Mouse (Mus musculus) hindbrain, embryonic 13.5 days (tissue): ENCODE measurements around the gene Gopc. TPM values are rescaled to one million over a fixed set of nuclear protein-coding genes. Genes with fewer than 3 reads are reported as not detected.

ENCODE experiments used
- ATAC-seq: fragments of 200-750 bp; cut with Nextera tagmentation; 2 replicates; pipeline ENCODE4 v1.8.0; 2017; ENCODE audit warnings: moderate TSS enrichment; ENCODE audit not compliant: low FRiP score
- H3K27ac ChIP-seq: fragments of 300-500 bp; sonication (generic); 2 replicates; pipeline ENCODE4 v1.5.1; 2015; ENCODE audit warnings: inconsistent platforms, mild to moderate bottlenecking, moderate library complexity
- H3K27me3 ChIP-seq: fragments of 300-500 bp; sonication (generic); 2 replicates; pipeline ENCODE4 v1.6.1; 2015; ENCODE audit warnings: mild to moderate bottlenecking, inconsistent platforms
- H3K36me3 ChIP-seq: fragments of 300-500 bp; sonication (generic); 2 replicates; pipeline ENCODE4 v1.6.1; 2015; ENCODE audit warnings: mild to moderate bottlenecking, inconsistent platforms
- H3K4me1 ChIP-seq: fragments of 300-500 bp; sonication (generic); replicated peaks from 2 replicates; pipeline ENCODE4 v1.6.1; 2015; ENCODE audit warnings: inconsistent platforms
- H3K4me2 ChIP-seq: fragments of 300-500 bp; sonication (generic); 2 replicates; pipeline ENCODE4 v1.6.1; 2015; ENCODE audit warnings: inconsistent platforms, mild to moderate bottlenecking, moderate library complexity
- H3K4me3 ChIP-seq: fragments of 300-500 bp; sonication (generic); 2 replicates; pipeline ENCODE4 v1.5.1; 2015; ENCODE audit warnings: mild to moderate bottlenecking, inconsistent platforms
- H3K9ac ChIP-seq: fragments of 300-500 bp; sonication (generic); 2 replicates; pipeline ENCODE4 v1.6.1; 2015; ENCODE audit warnings: mild to moderate bottlenecking, inconsistent platforms
- H3K9me3 ChIP-seq: fragments of 300-500 bp; sonication (generic); 2 replicates; pipeline ENCODE4 v1.6.1; 2016; ENCODE audit warnings: inconsistent platforms
- WGBS: fragments of 180-500 bp; shearing (Covaris S2); methylation state at CpG from one replicate; pipeline ENCODE4 v1.1.7; 2015; 5-methylcytosine and 5-hydroxymethylcytosine counted together
- polyA plus RNA-seq: library from polyadenylated mRNA; unstranded; fragments of >200 nt; fragmentation: Nextera tagmentation; extraction: Ambion mirVana; gene quantifications from 2 replicates; pipeline ENCODE4 v1.2.1, GENCODE M21; 2015

The Gopc gene
- polyA plus RNA-seq, 1 experiment from 2014 or later, result 24.5 TPM

- H3K27ac ChIP-seq, result peak overlapping the region; percentile 80; the same call in 1 of the 2 replicates
- H3K9me3 ChIP-seq, result no peaks in the 10 kb centered on the region
- peak overlapping the region; percentile 70 for H3K4me3 ChIP-seq
- WGBS, result 73% methylated on average over 2 of the region's 2 CpGs
- H3K27me3 ChIP-seq, result 0 out of 2 replicates have a peak, but pooled peaks cover 4% of the 10 kb centered on the region
- no peak for ATAC-seq
- H3K4me2 ChIP-seq, result peak overlapping the region; percentile 52
- H3K36me3 ChIP-seq, result no peaks in the 10 kb centered on the region
- peaks cover 30% of the 10 kb centered on the region for H3K4me1 ChIP-seq
- H3K9ac ChIP-seq, result peak overlapping the region; percentile 53
These were observed 34.5 kb upstream of the Gopc start for GRCm38 (mm10) chr10:52416458-52416857.

GRCm38 (mm10) chr10:52415020-52415419, 33.1 kb upstream of the Gopc start:
- no peak for ATAC-seq
- no peak overlapping the region for H3K4me2 ChIP-seq
- H3K27ac ChIP-seq, result no peak overlapping the region
- WGBS, result 78% methylated on average over 2 of the region's 2 CpGs
- 0 out of 2 replicates have a peak, but pooled peaks cover 4% of the 10 kb centered on the region for H3K27me3 ChIP-seq
- H3K9ac ChIP-seq, result no peak overlapping the region
- peaks cover 22% of the 10 kb centered on the region for H3K4me1 ChIP-seq
- no peaks in the 10 kb centered on the region for H3K9me3 ChIP-seq
- H3K4me3 ChIP-seq, result no peak overlapping the region
- no peaks in the 10 kb centered on the region for H3K36me3 ChIP-seq

- no peaks in the 10 kb centered on the region for H3K36me3 ChIP-seq
- no peak overlapping the region for H3K4me2 ChIP-seq
- WGBS, result 87% methylated on average over 2 of the region's 2 CpGs
- H3K27me3 ChIP-seq, result no peaks in the 10 kb centered on the region
- no peaks in the 10 kb centered on the region for H3K4me1 ChIP-seq
- H3K4me3 ChIP-seq, result no peak overlapping the region
- H3K9me3 ChIP-seq, result no peaks in the 10 kb centered on the region
- no peak overlapping the region for H3K27ac ChIP-seq
- no peak overlapping the region for H3K9ac ChIP-seq
- ATAC-seq, result no peak
These were observed 25.6 kb upstream of the Gopc start for GRCm38 (mm10) chr10:52407526-52407925.

GRCm38 (mm10) chr10:52405160-52405559, 23.2 kb upstream of the Gopc start:
- Histone ChIP-seq H3K27ac (no peak overlapping the region), H3K4me1 (no peaks in the 10 kb centered on the region), H3K27me3 (no peaks in the 10 kb centered on the region), H3K4me2 (no peak overlapping the region), H3K9ac (no peak overlapping the region), H3K4me3 (no peak overlapping the region), H3K9me3 (no peaks in the 10 kb centered on the region), H3K36me3 (no peaks in the 10 kb centered on the region)
- WGBS, result 90% methylated on average over 13 of the region's 13 CpGs
- ATAC-seq, result no peak

GRCm38 (mm10) chr10:52399722-52400121, 17.8 kb upstream of the Gopc start:
- Histone ChIP-seq H3K4me3 (no peak overlapping the region), H3K27me3 (no peaks in the 10 kb centered on the region), H3K4me2 (no peak overlapping the region), H3K36me3 (no peaks in the 10 kb centered on the region), H3K27ac (no peak overlapping the region), H3K4me1 (no peaks in the 10 kb centered on the region), H3K9me3 (no peaks in the 10 kb centered on the region), H3K9ac (no peak overlapping the region)
- ATAC-seq, result no peak
- WGBS, result 66% methylated on average over 3 of the region's 3 CpGs

- Histone ChIP-seq H3K9me3 (no peaks in the 10 kb centered on the region), H3K27me3 (no peaks in the 10 kb centered on the region), H3K36me3 (no peaks in the 10 kb centered on the region), H3K9ac (no peak overlapping the region), H3K4me3 (no peak overlapping the region), H3K4me1 (no peaks in the 10 kb centered on the region), H3K4me2 (no peak overlapping the region), H3K27ac (no peak overlapping the region)
- no peak for ATAC-seq
- 85% methylated on average over 2 of the region's 2 CpGs for WGBS
These were observed 16.8 kb upstream of the Gopc start for GRCm38 (mm10) chr10:52398715-52399114.

- no peak overlapping the region for H3K4me2 ChIP-seq
- no peaks in the 10 kb centered on the region for H3K4me1 ChIP-seq
- H3K27ac ChIP-seq, result no peak overlapping the region
- H3K9me3 ChIP-seq, result no peaks in the 10 kb centered on the region
- no peak for ATAC-seq
- H3K4me3 ChIP-seq, result no peak overlapping the region
- no peaks in the 10 kb centered on the region for H3K27me3 ChIP-seq
- H3K36me3 ChIP-seq, result no peaks in the 10 kb centered on the region
- 90% methylated on average over 3 of the region's 3 CpGs for WGBS
- no peak overlapping the region for H3K9ac ChIP-seq
These were observed 14.7 kb upstream of the Gopc start for GRCm38 (mm10) chr10:52396647-52397046.

- Histone ChIP-seq H3K36me3 (no peaks in the 10 kb centered on the region), H3K4me3 (no peak overlapping the region)
- ATAC-seq, result no peak
These were observed 9.3 kb upstream of the Gopc start for GRCm38 (mm10) chr10:52391208-52391607.

GRCm38 (mm10) chr10:52389438-52389837, 7.5 kb upstream of the Gopc start:
- Histone ChIP-seq H3K27ac (no peak overlapping the region), H3K9me3 (no peaks in the 10 kb centered on the region), H3K4me2 (no peak overlapping the region), H3K27me3 (no peaks in the 10 kb centered on the region), H3K4me3 (no peak overlapping the region), H3K36me3 (no peaks in the 10 kb centered on the region), H3K9ac (no peak overlapping the region), H3K4me1 (no peaks in the 10 kb centered on the region)
- WGBS, result 84% methylated on average over 3 of the region's 3 CpGs
- ATAC-seq, result no peak

More at GRCm38 (mm10) chr10:52391208-52391607, 9.3 kb upstream of the Gopc start:
- Histone ChIP-seq H3K27me3 (no peaks in the 10 kb centered on the region), H3K4me2 (no peak overlapping the region), H3K9me3 (no peaks in the 10 kb centered on the region), H3K4me1 (no peaks in the 10 kb centered on the region), H3K9ac (no peak overlapping the region), H3K27ac (no peak overlapping the region)
- 87% methylated on average over 2 of the region's 2 CpGs for WGBS

- ATAC-seq, result no peak
These were observed 7.1 kb upstream of the Gopc start, which contains the start of gene Nepn for GRCm38 (mm10) chr10:52388922-52389430. TSS of gene Nepn (plus strand) at chr10:52388972.

GRCm38 (mm10) chr10:52387192-52387591, 5.3 kb upstream of the Gopc start:
- H3K4me1 ChIP-seq, result peaks cover 7% of the 10 kb centered on the region
- H3K27me3 ChIP-seq, result no peaks in the 10 kb centered on the region
- H3K4me3 ChIP-seq, result no peak overlapping the region
- no peaks in the 10 kb centered on the region for H3K36me3 ChIP-seq
- WGBS, result 66% methylated on average over 4 of the region's 4 CpGs
- H3K9ac ChIP-seq, result no peak overlapping the region
- ATAC-seq, result no peak
- no peaks in the 10 kb centered on the region for H3K9me3 ChIP-seq
- H3K4me2 ChIP-seq, result no peak overlapping the region
- no peak overlapping the region for H3K27ac ChIP-seq

More at GRCm38 (mm10) chr10:52388922-52389430, 7.1 kb upstream of the Gopc start, which contains the start of gene Nepn:
- Histone ChIP-seq H3K27ac (no peak within 1 kb of the TSS), H3K9me3 (no peaks in the 10 kb centered on the region), H3K9ac (no peak within 1 kb of the TSS), H3K4me2 (no peak within 1 kb of the TSS), H3K4me1 (no peaks in the 10 kb centered on the region), H3K4me3 (no peak within 1 kb of the TSS), H3K27me3 (no peaks in the 10 kb centered on the region), H3K36me3 (no peaks in the 10 kb centered on the region)
- 83% methylated on average over 5 of the region's 5 CpGs for WGBS

- Histone ChIP-seq H3K27me3 (no peaks in the 10 kb centered on the region), H3K4me1 (peaks cover 7% of the 10 kb centered on the region), H3K9ac (no peak overlapping the region), H3K4me2 (no peak overlapping the region), H3K4me3 (no peak overlapping the region), H3K36me3 (no peaks in the 10 kb centered on the region), H3K9me3 (no peaks in the 10 kb centered on the region), H3K27ac (no peak overlapping the region)
- WGBS, result 42% methylated on average over 8 of the region's 8 CpGs
- ATAC-seq, result no peak
These were observed 3.1 kb upstream of the Gopc start for GRCm38 (mm10) chr10:52384823-52385610.

- Histone ChIP-seq H3K4me2 (no peak overlapping the region), H3K27me3 (no peaks in the 10 kb centered on the region), H3K27ac (no peak overlapping the region), H3K9me3 (no peaks in the 10 kb centered on the region), H3K4me1 (peaks cover 19% of the 10 kb centered on the region), H3K36me3 (no peaks in the 10 kb centered on the region), H3K4me3 (no peak overlapping the region), H3K9ac (no peak overlapping the region; the same call in 1 of the 2 replicates)
- WGBS, result 94% methylated on average over 1 of the region's 1 CpGs
- no peak for ATAC-seq
These were observed 1.6 kb upstream of the Gopc start for GRCm38 (mm10) chr10:52383522-52383921.
